Mouse (Mus musculus) heart, postnatal 0 days (tissue): ENCODE results near the gene Ccdc97.

Source experiments
- CTCF ChIP-seq: IDR thresholded peaks from 2 replicates; pipeline ENCODE4 v1.5.1; 2016; ENCODE audit warnings: antibody characterized with exemption, control low read depth, low read depth
- EP300 ChIP-seq: IDR thresholded peaks from 2 replicates; pipeline ENCODE4 v1.6.1; 2016; ENCODE audit warnings: antibody characterized with exemption, low read depth

DNA sequence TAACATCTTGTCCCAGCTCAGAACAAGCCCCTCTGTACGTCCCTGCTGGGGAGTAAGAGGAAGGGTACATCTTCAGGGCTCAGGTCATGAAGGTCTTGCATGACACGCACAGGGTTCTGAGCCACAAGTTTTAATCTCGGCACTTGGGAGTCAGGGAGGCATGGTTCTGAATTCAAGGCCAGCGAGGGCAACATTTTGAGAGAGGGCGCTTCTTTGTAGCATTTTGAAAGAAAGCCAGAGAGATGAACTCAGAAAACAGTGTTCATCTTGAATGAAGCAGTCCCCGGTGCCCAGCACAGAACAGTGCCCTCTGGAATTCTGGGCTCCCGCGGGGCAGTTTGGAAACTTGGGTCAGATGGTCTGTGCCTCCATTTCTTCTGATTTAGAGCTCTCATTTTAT is 52.5 kb downstream of the Ccdc97 start:
- TF ChIP-seq CTCF = no peak
- TF ChIP-seq EP300 = no peak
